Mouse (Mus musculus) c-Kit-positive CD71-positive TER-119-negative erythroid progenitor cells, embryonic 14.5 days (primary cell): Measurements from ENCODE around the gene H2afv.

Source experiments
- DNase-seq: peaks from one replicate; pipeline ENCODE4 v3.0.0-alpha.2; 2013; ENCODE audit warnings: low read depth

Gene H2afv

GRCm38 (mm10) chr11:6388726-6389413 is 55.4 kb downstream of the H2afv start, which contains the start of gene Zmiz2:
Zmiz2 (plus strand) TSS chr11:6389074.
- DNase-seq: peak; percentile 78

GRCm38 (mm10) chr11:6388126-6388725 is 56.0 kb downstream of the H2afv start:
- DNase-seq: no peak

GRCm38 (mm10) chr11:6380916-6381315 is 63.3 kb downstream of the H2afv start:
- DNase-seq: no peak
